Mouse (Mus musculus) frontal cortex, postnatal 14 days (tissue): Measurements from ENCODE around the gene Msmb.
"Not testable (repeated sequence)": the region's sequence is repeated elsewhere in the genome, so short reads cannot be mapped to it uniquely, and the experiment has no call there.

ENCODE experiments used
- DNase-seq, 2 experiments: peaks; one replicate each; pipeline ENCODE4 v3.0.0; 2022; ENCODE audit warnings: low spot score in 2 of 2

The Msmb gene

DNA sequence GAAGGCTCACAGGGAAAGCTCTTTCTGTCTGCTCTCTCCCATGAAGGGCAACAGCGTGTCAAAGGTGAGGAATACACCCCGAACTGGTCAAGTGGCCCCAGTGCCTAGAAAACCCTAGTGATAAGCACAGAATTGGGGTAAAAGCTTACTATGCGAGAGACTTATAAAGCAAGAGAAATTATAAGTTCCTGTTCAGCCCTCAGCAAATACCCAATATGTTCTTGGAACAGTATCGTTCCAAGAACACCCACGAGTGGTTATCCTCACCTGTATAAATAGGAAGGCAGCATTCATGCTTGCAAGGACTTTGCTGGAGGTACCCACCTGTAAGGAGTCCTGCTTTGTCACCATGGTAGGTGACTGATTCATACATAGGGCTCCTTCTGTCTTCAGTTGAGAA, at the start of gene Msmb:
Gene Msmb, plus strand, starts transcription at position 301 of the 400 bp plus-strand sequence.
- DNase-seq, result no peak

DNA sequence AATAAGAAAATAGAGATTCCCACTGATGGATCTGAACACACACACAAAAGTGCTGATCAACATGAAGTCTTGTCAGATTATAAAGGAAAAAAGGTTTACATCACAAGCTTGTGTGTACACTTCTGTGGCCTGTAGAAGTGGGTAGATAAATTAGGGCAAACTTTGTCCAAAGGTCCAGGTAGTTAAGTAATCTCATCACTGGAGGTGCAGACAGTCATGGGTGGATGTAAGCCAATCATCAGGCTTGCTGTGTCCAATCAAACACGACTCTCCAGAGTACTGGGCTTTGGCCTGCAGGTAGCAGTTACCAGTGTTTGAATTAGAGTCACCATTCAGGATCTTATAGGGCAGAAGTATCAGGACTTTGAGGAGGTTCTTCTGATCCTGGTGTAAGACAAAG, 48.8 kb upstream of the Msmb start:
- DNase-seq, result no peak

GRCm38 (mm10) chr14:32093500-32094117, 48.2 kb upstream of the Msmb start:
- no peak for DNase-seq

- DNase-seq, result no peak
Observed at GRCm38 (mm10) chr14:32095646-32096045, 46.2 kb upstream of the Msmb start.

GRCm38 (mm10) chr14:32096740-32097139, 45.1 kb upstream of the Msmb start:
- DNase-seq, result no peak

- DNase-seq, result no peak
Observed at GRCm38 (mm10) chr14:32097691-32098090, 44.1 kb upstream of the Msmb start.

- DNase-seq, result no peak
Observed at GRCm38 (mm10) chr14:32098951-32099350, 42.9 kb upstream of the Msmb start.

DNA sequence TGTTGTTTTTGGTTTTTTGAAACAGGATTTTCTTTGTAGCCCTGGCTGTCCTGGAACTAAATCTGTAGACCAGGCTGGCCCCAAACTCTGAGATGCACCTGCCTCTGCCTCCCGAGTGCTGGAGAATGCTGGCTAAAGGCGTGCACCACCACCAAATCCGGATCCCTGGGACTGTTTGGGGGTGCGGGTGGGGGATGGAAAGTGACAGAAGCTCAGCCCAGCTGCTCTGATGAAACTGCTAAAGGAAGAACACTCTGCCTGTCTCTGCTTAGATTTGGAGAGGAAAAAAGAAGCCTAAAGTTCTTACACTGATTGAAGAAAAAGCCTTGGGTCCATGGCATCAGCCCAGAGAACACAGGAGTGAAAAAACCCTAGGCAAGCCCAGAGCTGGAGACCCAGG, 38.3 kb upstream of the Msmb start:
- no peak for DNase-seq

- DNase-seq, result no peak
Observed at GRCm38 (mm10) chr14:32105663-32106062, 36.2 kb upstream of the Msmb start.

DNA sequence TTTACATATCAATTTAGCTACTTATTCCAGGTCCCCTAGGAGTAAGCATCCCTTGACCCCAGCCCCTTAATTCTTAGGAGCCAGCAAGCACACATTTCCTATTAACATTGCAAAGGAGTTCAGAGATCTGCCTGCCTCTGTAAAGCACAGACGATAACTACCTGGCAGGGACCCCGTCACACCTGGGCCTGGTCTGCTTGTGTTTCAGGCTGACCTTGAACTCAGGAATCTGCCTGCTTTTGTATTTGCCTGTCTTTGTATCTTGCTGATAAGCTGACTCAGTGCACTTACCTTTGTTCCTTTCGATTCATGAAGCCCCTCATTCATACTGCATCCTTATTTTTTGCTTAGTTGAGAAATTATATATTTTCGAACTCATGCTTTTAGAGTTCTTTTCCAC, 34.9 kb upstream of the Msmb start:
- no peak for DNase-seq

DNA sequence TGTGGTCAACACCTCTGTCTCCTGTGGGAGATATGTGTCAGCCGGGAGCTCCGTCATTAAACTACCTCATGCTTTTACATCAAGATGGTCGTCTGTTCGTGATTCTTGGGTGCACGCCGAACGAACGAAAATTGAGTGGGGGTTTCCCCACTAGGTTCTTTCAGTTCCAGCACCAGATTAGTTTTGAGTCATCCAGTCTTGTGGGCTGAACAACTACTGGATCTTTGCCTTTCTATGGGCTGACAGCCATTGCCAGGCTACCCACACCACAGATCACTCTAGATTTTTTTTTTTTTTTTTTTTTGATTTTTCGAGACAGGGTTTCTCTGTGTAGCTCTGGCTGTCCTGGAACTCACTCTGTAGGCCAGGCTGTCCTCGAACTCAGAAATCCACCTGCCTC, 29.7 kb upstream of the Msmb start:
- DNase-seq, result not testable (repeated sequence)

DNA sequence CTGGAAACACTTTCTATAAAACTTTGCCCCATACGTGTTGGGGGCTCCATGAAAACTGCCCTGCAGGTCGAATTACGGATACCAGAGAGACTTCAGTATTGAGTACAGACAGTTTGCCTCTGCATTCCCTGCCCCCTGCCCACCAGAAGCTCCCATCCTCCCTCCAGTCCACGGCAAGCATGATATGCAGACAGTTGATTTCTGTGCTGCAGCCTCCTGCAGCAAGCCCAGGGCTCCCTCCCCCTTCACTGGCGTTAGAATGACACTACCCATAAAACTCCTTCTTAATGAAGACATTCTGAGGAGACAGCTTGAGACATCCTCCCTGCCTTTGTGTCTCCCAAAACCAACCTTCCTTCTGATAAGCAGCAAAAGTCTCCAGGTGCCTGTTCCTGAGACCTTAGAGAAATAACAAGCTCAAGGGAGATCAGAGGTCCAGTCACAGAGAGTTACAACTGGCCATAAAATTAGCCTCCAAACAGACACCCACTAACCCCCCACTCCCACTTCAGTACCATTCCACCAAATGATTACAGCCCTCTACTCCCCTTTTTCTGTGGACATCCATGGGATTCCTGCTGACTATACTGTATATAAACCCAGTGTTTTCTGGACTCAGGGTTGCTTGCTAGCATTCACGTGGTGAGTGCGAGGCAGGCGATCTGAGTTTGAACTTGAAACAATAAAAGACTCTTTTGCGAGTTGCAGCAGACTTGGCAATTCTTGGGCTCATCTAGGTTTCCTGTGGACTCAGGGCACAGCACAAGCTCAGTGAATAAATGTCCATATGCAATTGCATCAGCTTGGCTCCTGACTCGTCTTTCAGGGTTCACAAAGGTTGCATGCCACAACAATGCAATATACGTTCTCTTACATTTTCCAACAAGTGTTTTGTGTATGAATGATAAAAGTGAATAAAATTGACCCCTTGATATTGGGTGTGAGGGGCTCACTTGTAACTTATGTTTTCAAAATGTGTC, 20.6 kb upstream of the Msmb start:
- no peak for DNase-seq

- no peak for DNase-seq
Observed at GRCm38 (mm10) chr14:32121920-32122315, 19.9 kb upstream of the Msmb start.

DNA sequence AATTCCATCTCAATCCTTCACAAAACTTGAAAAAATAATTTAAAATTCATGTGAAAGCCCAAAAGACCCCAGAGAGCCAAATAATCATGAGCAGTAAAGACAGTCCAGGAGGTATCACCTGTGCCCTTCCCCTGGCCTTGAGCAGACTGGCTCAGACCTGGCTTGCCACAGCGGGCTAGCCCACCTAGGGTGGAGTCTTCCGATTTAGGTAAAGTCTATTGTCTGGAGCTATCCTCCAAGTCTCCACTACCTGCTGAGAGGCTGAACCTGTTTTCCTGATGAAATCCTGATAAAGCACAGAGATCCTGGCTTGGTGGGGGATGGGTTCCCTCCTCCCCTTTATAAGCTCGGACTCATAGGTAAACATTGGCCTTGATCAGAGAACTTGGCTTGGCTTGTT, 17.6 kb upstream of the Msmb start:
- DNase-seq, result no peak

- not testable (repeated sequence) for DNase-seq
Observed at GRCm38 (mm10) chr14:32125256-32125655, 16.6 kb upstream of the Msmb start.

DNA sequence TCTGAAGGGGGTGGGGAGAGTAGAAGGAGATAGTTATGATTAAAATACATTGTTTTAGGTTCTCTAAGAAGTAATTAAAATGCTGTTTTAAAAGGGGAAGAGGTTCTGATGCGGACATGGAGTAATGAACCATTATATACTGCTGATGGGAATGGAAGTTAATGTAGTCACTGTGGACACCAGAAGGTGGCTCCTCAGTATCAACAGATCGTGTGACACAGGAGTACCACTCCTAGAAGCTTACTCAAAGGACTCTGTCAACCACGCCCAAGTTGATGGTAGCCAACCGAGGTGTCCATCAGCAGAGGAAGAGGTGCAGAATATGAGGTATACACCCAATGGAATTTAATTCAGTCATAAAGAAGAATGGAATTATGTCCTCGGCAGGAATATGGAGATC, 13.4 kb upstream of the Msmb start:
- DNase-seq, result no peak

DNA sequence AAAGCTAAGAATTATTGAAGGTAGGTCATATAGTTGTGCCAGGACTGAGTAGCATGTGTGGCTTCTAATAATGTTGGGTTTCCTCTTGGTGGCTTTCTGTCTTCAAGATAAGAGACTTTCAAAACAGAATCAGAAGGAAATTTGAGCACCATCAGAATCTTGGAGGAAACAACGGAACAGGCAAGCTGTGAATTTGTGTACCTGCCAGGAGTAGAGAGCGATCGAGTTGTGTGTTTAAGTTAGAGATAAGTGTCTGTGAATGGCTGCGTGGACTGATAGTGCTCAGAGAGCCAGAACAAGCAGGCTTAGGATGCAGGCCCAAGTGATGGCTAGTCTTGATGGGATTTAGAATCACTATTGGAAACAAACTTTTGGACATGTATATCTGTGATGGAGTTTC, 10.0 kb upstream of the Msmb start:
- DNase-seq, result no peak

- DNase-seq, result no peak
Observed at GRCm38 (mm10) chr14:32134293-32134692, 7.5 kb upstream of the Msmb start.

DNA sequence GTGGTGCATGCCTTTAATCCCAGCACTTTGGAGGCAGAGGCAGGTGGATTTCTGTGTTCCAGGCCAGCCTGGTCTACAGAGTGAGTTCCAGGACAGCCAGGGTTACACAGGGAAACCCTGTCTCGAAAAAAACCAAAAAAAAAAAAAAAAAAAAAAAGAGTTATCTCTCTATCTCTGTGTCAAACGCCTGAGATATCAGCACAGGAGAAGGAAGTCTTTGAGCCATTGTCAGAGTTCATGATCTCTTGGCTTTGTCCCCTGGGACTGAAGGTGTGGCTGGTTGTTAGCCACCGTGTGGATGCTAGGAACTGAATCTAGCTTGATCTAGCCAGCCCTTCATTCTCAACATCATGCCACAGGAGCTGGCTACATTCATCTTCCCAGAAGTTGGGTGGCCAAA, 5.4 kb upstream of the Msmb start:
- DNase-seq, result not testable (repeated sequence)

DNA sequence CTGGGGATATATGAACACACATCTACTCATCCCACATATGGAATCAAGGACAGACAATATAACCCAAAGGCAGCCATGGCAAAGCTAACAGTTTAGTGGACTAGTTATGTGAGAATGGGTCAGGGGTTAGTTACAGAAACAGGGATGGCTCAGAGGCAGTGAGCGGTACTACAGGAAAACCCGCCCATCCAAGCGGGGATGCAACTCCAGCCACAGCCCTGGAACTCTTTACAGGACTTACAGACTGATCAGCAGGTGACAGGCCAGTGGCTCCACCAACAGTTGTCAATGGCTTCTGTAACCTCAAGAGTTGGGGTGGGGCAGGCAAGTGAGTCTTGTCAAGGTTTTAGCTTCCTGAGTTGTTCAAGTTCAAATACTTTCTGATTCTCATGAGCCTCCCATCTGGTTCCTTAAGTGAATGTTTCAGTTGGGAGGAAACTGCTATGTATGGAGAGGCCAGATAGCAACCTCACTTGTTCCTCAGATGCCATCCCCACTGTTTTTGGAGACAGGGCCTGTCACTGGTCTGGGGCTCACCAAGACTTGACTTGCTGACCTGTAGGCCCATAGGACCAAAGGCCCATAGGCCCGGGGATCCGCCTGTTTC, 1.4 kb upstream of the Msmb start:
- no peak for DNase-seq

DNA sequence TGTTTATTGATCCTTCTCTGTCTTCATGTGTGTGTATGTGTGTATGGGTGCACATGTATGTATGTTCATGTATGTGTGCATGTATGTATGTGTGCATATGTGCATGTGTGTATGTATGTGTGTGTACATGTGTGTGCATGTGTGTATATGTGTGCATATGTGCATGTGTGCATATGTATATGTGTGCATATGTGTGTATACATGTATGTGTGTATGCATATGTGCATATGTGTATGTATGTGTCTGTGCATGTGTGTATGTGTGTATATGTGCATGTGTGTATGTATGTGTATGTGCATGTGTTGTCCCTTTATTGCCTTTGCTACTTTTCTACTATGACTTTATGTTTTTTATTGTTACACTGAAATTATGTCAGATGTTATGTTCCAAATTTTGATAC, 2.9 kb downstream of the Msmb start:
- DNase-seq, result no peak

DNA sequence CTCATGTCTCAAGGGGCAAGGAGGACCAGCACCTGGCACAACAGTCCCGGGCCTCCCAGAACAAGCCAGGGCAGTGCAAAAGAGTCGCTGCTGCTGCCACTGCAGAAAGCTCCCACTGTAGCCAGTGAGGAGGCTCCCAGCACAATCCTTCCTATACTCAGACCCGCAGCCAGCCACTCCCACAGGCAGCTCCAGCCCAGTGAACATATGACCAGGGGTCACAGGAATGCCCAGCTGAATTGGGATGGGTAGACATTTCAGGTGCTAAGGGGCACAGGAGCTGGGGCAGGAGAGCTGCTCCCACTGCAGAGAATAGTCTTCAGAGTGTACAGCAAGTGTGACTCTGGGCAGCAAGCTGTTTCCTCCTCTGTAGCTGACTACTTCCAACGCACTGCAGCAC, 3.6 kb downstream of the Msmb start:
- no peak for DNase-seq
